Mouse (Mus musculus) neutrophil, adult 5-6 weeks (primary cell): ENCODE measurements around the gene Efcab2. TPM values are rescaled to one million over a fixed set of nuclear protein-coding genes. Genes with fewer than 3 reads are reported as not detected.
"Not testable (repeated sequence)": the region's sequence is repeated elsewhere in the genome, so short reads cannot be mapped to it uniquely, and the experiment has no call there.

Source experiments
- ATAC-seq: fragments of 151-379, 151-347 bp; 2 replicates; pipeline ENCODE4 v1.8.0; 2017; ENCODE audit warnings: mild to moderate bottlenecking, moderate TSS enrichment; ENCODE audit not compliant: insufficient number of reproducible peaks, poor library complexity, low FRiP score, severe bottlenecking; ENCODE audit errors: extremely low read depth
- total RNA-seq: library from RNA; stranded (forward); fragments of 200-1000 nt; gene quantifications from 2 replicates; pipeline ENCODE4 v1.2.3, GENCODE M21; 2017

The Efcab2 gene
- total RNA-seq, 1 experiment from 2014 or later: 8.1 TPM

DNA sequence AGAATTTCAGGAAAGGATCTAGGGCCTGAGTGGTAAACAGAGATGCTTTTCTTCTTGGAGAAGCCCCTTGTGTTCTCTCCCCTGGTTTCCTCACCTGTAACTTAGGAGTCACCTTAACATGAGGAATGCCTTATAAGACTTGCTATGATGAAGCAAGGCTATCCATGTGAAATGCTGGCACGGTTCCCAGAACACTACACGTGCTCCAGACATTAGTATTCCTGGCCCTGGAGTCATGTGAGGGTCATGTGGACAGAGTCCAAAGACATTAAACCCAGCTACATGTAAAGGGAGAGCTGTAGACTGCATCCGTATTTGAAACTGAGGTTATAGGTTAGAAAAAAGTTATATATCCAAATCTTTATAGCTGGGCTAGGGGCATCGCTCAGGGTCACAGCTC is 9.5 kb upstream of the Efcab2 start:
- no peak for ATAC-seq

GRCm38 (mm10) chr1:178399879-178400278 is 6.0 kb upstream of the Efcab2 start:
- ATAC-seq: no peak

- ATAC-seq: no peak
These were observed 5.2 kb upstream of the Efcab2 start for GRCm38 (mm10) chr1:178400652-178401051.

DNA sequence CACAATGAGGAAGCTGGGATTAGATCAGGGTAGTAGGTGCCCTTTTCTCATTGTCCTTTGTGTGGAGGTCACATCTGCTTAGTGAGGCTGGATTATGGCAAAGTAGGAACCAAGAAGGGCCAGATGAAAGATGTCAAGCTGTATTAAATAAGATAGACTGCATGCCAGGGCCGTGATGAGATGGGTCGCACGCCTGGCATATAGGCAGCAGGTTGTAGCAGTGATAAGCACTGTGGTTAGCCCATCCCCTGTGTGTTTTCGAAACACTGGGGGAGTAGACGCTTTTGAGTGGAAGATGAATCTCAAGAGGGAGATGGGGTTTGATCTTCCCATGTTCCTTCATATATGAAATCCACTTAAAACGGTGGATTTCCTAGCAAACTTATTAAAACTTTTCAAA is 3.9 kb upstream of the Efcab2 start:
- no peak for ATAC-seq

- peak; percentile 43 for ATAC-seq
These were observed 407 bp upstream of the Efcab2 start for GRCm38 (mm10) chr1:178405445-178405911.

- ATAC-seq: no peak
These were observed 1.1 kb downstream of the Efcab2 start for GRCm38 (mm10) chr1:178406765-178407645.

- no peak for ATAC-seq
These were observed 1.8 kb downstream of the Efcab2 start for GRCm38 (mm10) chr1:178407651-178408050.

DNA sequence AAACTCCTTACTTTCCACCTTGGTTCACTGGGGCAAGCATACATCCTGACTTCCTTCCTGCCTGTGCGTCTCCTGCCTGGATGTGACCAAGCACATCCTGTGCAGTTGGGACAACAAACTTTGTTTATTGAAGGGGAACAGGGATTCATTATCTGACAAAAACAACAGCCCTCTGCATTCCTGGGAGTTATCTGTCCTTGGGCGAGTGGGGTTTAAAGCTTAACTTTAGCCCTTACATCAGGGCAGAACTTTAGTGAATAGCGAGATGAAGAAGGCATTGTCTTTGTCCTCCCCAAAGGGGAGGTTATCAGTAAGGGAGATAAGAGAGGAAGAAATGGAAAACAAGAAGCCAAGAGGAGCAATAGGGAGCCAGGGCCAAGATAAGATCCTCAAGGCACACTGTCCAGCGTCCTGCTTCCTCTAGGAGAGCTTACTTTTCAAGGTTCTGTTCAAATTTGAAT is 3.0 kb downstream of the Efcab2 start:
- no peak for ATAC-seq

DNA sequence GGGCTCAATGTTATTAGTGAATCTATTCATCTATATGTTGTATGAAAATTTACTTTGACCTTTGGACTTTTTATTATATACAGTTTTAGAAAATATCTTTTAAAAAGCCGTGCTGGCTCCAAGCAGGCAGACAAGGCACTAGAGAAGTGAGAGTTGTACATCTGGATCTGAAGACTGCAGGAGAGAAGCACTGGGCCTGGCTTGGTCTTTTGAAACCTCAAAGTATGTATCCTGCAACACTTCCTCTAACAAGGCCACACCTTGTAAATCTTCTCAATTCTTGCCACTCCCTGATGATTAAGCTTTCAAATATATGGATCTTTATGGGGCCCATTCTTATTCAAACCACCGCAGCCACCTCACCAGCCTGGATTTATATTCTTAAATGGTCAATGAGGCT is 7.5 kb downstream of the Efcab2 start:
- not testable (repeated sequence) for ATAC-seq

DNA sequence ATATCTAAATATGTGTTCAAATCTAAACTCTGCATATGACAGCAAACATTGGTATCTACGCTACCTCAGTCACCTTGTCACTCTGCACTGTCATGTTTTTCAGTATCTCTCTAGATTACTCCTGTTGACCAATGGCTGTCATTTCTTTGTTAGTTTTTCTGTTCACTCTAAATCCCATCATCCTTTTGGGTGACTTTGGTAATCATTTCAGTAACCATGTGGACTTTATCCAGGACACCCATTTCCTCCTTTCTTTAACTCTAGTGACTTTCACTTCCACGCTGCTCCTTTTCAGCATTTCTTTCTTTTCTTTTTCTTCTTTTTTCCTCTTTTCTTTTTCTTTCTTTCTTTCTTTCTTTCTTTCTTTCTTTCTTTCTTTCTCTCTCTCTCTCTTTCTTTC is 13.7 kb downstream of the Efcab2 start:
- no peak for ATAC-seq

GRCm38 (mm10) chr1:178423662-178424061 is 17.8 kb downstream of the Efcab2 start:
- ATAC-seq: no peak

GRCm38 (mm10) chr1:178431619-178432444 is 25.9 kb downstream of the Efcab2 start:
- ATAC-seq: no peak

GRCm38 (mm10) chr1:178433619-178434018 is 27.7 kb downstream of the Efcab2 start:
- no peak for ATAC-seq

DNA sequence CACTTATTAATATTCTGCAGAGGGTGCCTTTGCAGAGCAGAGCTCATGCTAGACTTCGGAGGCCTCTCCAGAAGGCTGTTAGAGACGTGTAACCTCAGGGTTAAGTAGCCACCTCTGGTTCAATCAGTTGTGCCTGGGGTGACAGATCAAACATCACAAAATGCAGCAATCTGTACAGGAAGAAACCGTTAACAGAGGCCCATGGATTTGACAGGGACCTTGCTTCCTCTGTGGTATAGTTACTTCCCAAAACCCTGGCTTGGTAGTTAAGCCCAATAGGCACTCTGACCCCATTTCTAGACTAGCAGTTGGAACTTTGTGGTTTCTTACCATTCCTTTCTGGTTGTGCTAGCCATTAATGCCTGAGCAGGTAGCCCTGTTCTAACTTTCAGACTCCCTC is 38.5 kb downstream of the Efcab2 start:
- ATAC-seq: no peak

- no peak for ATAC-seq
These were observed 41.2 kb downstream of the Efcab2 start for GRCm38 (mm10) chr1:178447036-178447435.

GRCm38 (mm10) chr1:178448271-178448744 is 42.4 kb downstream of the Efcab2 start:
- no peak for ATAC-seq

- peak; percentile 99 for ATAC-seq
These were observed 43.3 kb downstream of the Efcab2 start for GRCm38 (mm10) chr1:178449172-178449571.

DNA sequence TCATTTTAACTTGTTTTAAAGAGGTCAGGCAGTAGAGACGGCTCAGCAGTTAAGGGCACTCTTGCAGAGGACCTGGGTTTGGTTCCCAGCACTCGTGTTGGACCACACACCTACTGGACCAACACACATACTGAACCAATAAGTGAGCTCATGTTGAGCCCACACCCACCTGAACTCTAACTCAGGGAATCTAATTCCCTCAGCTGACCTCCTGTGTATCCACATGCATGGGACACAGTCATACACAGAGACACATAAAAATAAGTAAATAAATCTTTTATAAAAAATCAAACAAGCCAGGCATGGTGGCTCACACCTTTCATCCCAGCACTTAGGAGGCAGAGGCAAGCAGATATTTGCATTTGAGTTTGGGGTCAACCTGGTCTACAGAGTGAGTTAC is 44.0 kb downstream of the Efcab2 start:
- ATAC-seq: no peak

- no peak for ATAC-seq
These were observed 48.2 kb downstream of the Efcab2 start for GRCm38 (mm10) chr1:178454125-178454524.

- no peak for ATAC-seq
These were observed 49.2 kb downstream of the Efcab2 start for GRCm38 (mm10) chr1:178455120-178455519.
